Mouse (Mus musculus): Measurements from ENCODE around the gene Gnptab. TPM values are rescaled to one million over a fixed set of nuclear protein-coding genes. Genes with fewer than 3 reads are reported as not detected.

Gene Gnptab
- total RNA-seq (2012; rRNA removed) (14.2 and 15.1 TPM in 2 replicates), polyA plus RNA-seq (2012; ENCODE audit: insufficient read depth in 1 of 2, insufficient read length in 2 of 2, low read depth in 1 of 2, low replicate concordance in 2 of 2, missing spikeins in 1 of 2) (10 to 100 TPM in 1 of 2 experiments, not detected in 1; 24.1 TPM)

DNA sequence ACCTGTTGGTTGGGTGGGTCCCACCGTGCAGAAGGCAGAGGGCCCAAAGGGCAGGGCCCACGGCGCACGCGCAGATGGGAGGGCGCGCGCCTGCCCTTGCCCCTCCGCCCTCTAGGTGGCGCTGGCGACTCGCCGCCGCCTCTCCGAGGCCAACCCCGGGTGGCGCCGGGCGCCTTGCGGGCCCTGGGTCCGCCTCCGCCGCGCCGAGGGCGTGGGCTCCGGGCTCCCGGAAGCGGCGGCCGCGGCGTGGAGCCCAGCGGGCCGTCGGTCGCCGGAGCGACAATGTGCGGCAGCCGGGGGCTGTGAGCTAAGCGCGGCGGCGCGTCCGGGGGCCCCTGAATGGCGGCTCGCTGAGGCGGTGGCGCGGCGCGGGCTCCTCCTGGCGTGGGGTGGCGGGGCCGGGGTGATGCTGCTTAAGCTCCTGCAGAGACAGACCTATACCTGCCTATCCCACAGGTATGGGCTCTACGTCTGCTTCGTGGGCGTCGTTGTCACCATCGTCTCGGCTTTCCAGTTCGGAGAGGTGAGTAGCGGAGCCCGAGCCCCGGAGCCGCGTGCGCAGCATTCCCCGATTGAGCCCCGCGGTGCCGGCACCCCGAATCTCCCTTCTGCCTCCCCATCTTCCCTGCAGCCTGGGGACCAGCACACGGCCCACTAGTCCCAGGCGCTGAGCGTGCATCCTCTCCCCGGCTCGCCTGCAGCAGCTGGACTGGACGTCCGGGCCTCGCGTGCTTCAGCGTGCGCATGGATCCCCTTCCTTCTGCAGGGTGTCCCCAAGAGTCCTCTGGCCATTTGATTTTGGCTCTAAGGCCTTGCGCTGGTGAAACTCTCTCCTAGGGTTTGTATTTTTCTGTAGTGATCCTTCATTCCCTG is at the start of gene Gnptab, which contains the start of gene Dram1:
Gene Gnptab, plus strand, starts transcription at position 120 of the 873 bp plus-strand sequence.
Gene Dram1, minus strand, starts transcription at position 68 of the 873 bp plus-strand sequence.
- Histone ChIP-seq H3K9me3 (replicated peaks; ENCODE audit: insufficient read depth, low read length) (no peaks in the 10 kb centered on the region), H3K27ac (ENCODE audit: control insufficient read depth, low read depth, low read length) (peak within 1 kb of the TSS; percentile 81), H3K9ac (ENCODE audit: control insufficient read depth, low read depth, low read length, poor library complexity, severe bottlenecking) (peak within 1 kb of the TSS; percentile 90), H3K4me1 (ENCODE audit: control insufficient read depth in 1 of 2, insufficient read depth in 2 of 2, low read length in 2 of 2) (peaks cover 5 to 28% of the 10 kb centered on the region in 2 experiments), H3K79me2 (ENCODE audit: control insufficient read depth, insufficient read depth, low read length, poor library complexity) (peaks cover 39% of the 10 kb centered on the region), H3K4me3 (ENCODE audit: control insufficient read depth in 1 of 2, insufficient read depth in 1 of 2, low read depth in 2 of 2, low read length in 2 of 2) (peak within 1 kb of the TSS; percentile 83 to 97), H3K36me3 (ENCODE audit: control insufficient read depth in 1 of 2, insufficient read depth in 2 of 2, low read length in 2 of 2) (peaks cover 0 to 30% of the 10 kb centered on the region in 2 experiments; a peak in 2 of 4 replicates), H3K27me3 (ENCODE audit: control insufficient read depth in 1 of 2, insufficient read depth in 2 of 2, low read length in 2 of 2) (no peaks in the 10 kb centered on the region)
- DNase-seq (ENCODE audit: low read depth, low spot score) = peak; percentile 87
- TF ChIP-seq ETS1 (IDR thresholded peaks at IDR 0.05; ENCODE audit: low read depth, low read length) (no peak), CHD1 (IDR thresholded peaks at IDR 0.05; ENCODE audit: low read depth, low read length) (no peak), POLR2A (IDR thresholded peaks at IDR 0.05; ENCODE audit: control insufficient read depth in 1 of 2, insufficient read depth in 1 of 2, low read depth in 1 of 2, low read length in 2 of 2, poor library complexity in 1 of 2) (peak; percentile 57 to 83; a peak in 3 of 4 replicates), UBTF (IDR thresholded peaks at IDR 0.05; ENCODE audit: borderline replicate concordance, insufficient read depth, low read depth, low read length) (0 out of 2 replicates have a peak, but pooled peaks have one; percentile 56), TBP (IDR thresholded peaks at IDR 0.05; ENCODE audit: low read depth, low read length) (no peak), HCFC1 (IDR thresholded peaks at IDR 0.05; ENCODE audit: low read depth, low read length) (0 out of 2 replicates have a peak, but pooled peaks have one; percentile 53), USF1 (IDR thresholded peaks at IDR 0.05; ENCODE audit: low read depth, low read length) (no peak), TCF12 (IDR thresholded peaks at IDR 0.05; ENCODE audit: low read depth, low read length) (0 out of 2 replicates have a peak, but pooled peaks have one; percentile 17), NELFE (IDR thresholded peaks at IDR 0.05; ENCODE audit: low read depth, low read length) (peak; percentile 73), GABPA (IDR thresholded peaks at IDR 0.05; ENCODE audit: low read depth, low read length) (no peak; the same call in 1 of the 2 replicates), RCOR1 (IDR thresholded peaks at IDR 0.05; ENCODE audit: low read depth, low read length) (no peak), MEF2A (IDR thresholded peaks at IDR 0.05; ENCODE audit: extremely low read depth, insufficient replicate concordance, low read depth, low read length, poor library complexity, severe bottlenecking) (no peak), POLR2AphosphoS2 (IDR thresholded peaks at IDR 0.05; ENCODE audit: low read length) (no peak; the same call in 1 of the 2 replicates), KAT2A (conservative IDR thresholded peaks at IDR 0.05; ENCODE audit: low read depth, low read length) (no peak), E2F4 (IDR thresholded peaks at IDR 0.05; ENCODE audit: borderline replicate concordance, low read depth, low read length) (no peak), CHD2 (IDR thresholded peaks at IDR 0.05; ENCODE audit: low read length) (no peak), SIN3A (IDR thresholded peaks at IDR 0.05; ENCODE audit: low read length) (peak; percentile 53; the same call in 1 of the 2 replicates), MYC (IDR thresholded peaks at IDR 0.05; ENCODE audit: low read depth, low read length) (no peak), MXI1 (IDR thresholded peaks at IDR 0.05; ENCODE audit: low read depth, low read length) (peak; percentile 84), POLR2AphosphoS5 (IDR thresholded peaks at IDR 0.05; ENCODE audit: borderline replicate concordance, low read depth, low read length) (no peak), ZKSCAN1 (IDR thresholded peaks at IDR 0.05; ENCODE audit: low read depth, low read length) (no peak), MAFK (IDR thresholded peaks at IDR 0.05; ENCODE audit: borderline replicate concordance, low read depth, low read length) (no peak), MYB (IDR thresholded peaks at IDR 0.05; ENCODE audit: low read depth, low read length) (no peak), ELF1 (IDR thresholded peaks at IDR 0.05; ENCODE audit: low read depth, low read length) (peak; percentile 64; the same call in 1 of the 2 replicates), NRF1 (IDR thresholded peaks at IDR 0.05; ENCODE audit: insufficient read depth, low read depth, low read length, poor library complexity, severe bottlenecking) (peak; percentile 82), MAZ (IDR thresholded peaks at IDR 0.05; ENCODE audit: low read depth, low read length) (peak; percentile 50; the same call in 1 of the 2 replicates), EP300 (IDR thresholded peaks at IDR 0.05; ENCODE audit: low read depth in 1 of 2, low read length in 2 of 2) (no peak; a peak in 1 of 4 replicates), SMC3 (IDR thresholded peaks at IDR 0.05; ENCODE audit: low read depth, low read length) (peak; percentile 66), ZC3H11A (IDR thresholded peaks at IDR 0.05; ENCODE audit: low read depth, low read length) (peak; percentile 53), BHLHE40 (IDR thresholded peaks at IDR 0.05; ENCODE audit: borderline replicate concordance, low read depth, low read length) (no peak), GATA1 (IDR thresholded peaks at IDR 0.05; ENCODE audit: low read depth, low read length) (no peak), MAX (IDR thresholded peaks at IDR 0.05; ENCODE audit: low read length) (peak; percentile 74), TAL1 (IDR thresholded peaks at IDR 0.05; ENCODE audit: low read length) (no peak), RAD21 (IDR thresholded peaks at IDR 0.05; ENCODE audit: low read depth, low read length) (peak; percentile 76)
